Mouse (Mus musculus) limb, embryonic 13.5 days (tissue): Measurements from ENCODE around the gene Slc44a5. TPM values are rescaled to one million over a fixed set of nuclear protein-coding genes. Genes with fewer than 3 reads are reported as not detected.

Experiments
- ATAC-seq: fragments of 200-750 bp; cut with Nextera tagmentation; 2 replicates; pipeline ENCODE4 v1.8.0; 2017; ENCODE audit warnings: low read depth, moderate number of reproducible peaks, moderate TSS enrichment; ENCODE audit not compliant: low FRiP score
- H3K27ac ChIP-seq: fragments of 300-500 bp; sonication (generic); 2 replicates; pipeline ENCODE4 v1.5.1; 2015; ENCODE audit warnings: inconsistent platforms, mild to moderate bottlenecking, moderate library complexity
- H3K27me3 ChIP-seq: fragments of 300-500 bp; sonication (generic); 2 replicates; pipeline ENCODE4 v1.6.1; 2015; ENCODE audit warnings: mild to moderate bottlenecking, inconsistent platforms
- H3K36me3 ChIP-seq: fragments of 300-500 bp; sonication (generic); 2 replicates; pipeline ENCODE4 v1.6.1; 2015; ENCODE audit warnings: inconsistent platforms, mild to moderate bottlenecking, moderate library complexity
- H3K4me1 ChIP-seq: fragments of 300-500 bp; sonication (generic); 2 replicates; pipeline ENCODE4 v1.6.1; 2015; ENCODE audit warnings: inconsistent platforms
- H3K4me2 ChIP-seq: fragments of 300-500 bp; sonication (generic); replicated peaks from 2 replicates; pipeline ENCODE4 v1.6.1; 2015; ENCODE audit warnings: inconsistent platforms, mild to moderate bottlenecking, moderate library complexity
- H3K4me3 ChIP-seq: fragments of 300-500 bp; sonication (generic); 2 replicates; pipeline ENCODE4 v1.5.1; 2015; ENCODE audit warnings: moderate library complexity, mild to moderate bottlenecking, inconsistent platforms
- H3K9ac ChIP-seq: fragments of 300-500 bp; sonication (generic); 2 replicates; pipeline ENCODE4 v1.6.1; 2015; ENCODE audit warnings: mild to moderate bottlenecking, inconsistent platforms
- H3K9me3 ChIP-seq: fragments of 300-500 bp; sonication (generic); 2 replicates; pipeline ENCODE4 v1.6.1; 2016; ENCODE audit warnings: inconsistent platforms
- WGBS: fragments of 180-500 bp; shearing (Covaris S2); methylation state at CpG from one replicate; pipeline ENCODE4 v1.1.7; 2015; 5-methylcytosine and 5-hydroxymethylcytosine counted together
- polyA plus RNA-seq: library from polyadenylated mRNA; unstranded; fragments of >200 nt; fragmentation: Nextera tagmentation; extraction: Ambion mirVana; gene quantifications from 2 replicates; pipeline ENCODE4 v1.2.1, GENCODE M21; 2015

Gene Slc44a5
- polyA plus RNA-seq, 1 experiment from 2014 or later, result 1.0 TPM

- H3K27ac ChIP-seq, result peak within 1 kb of the TSS; percentile 79
- peak; percentile 97 for ATAC-seq
- no peaks in the 10 kb centered on the region for H3K27me3 ChIP-seq
- H3K4me1 ChIP-seq, result peaks cover 16% of the 10 kb centered on the region
- peaks cover 9% of the 10 kb centered on the region for H3K36me3 ChIP-seq
- WGBS, result under 1% methylated on average over 41 of the region's 41 CpGs
- peak within 1 kb of the TSS; percentile 78 for H3K4me3 ChIP-seq
- no peaks in the 10 kb centered on the region for H3K9me3 ChIP-seq
- peak within 1 kb of the TSS; percentile 72 for H3K4me2 ChIP-seq
- H3K9ac ChIP-seq, result peak within 1 kb of the TSS; percentile 86
Measured at GRCm38 (mm10) chr3:153944335-153944990, 28.8 kb upstream of the Slc44a5 start, which contains the start of gene Acadm. Acadm (minus strand) TSS chr3:153944632.

- H3K4me1 ChIP-seq, result peaks cover 16% of the 10 kb centered on the region
- WGBS, result 77% methylated on average over 4 of the region's 4 CpGs
- H3K4me3 ChIP-seq, result no peak overlapping the region
- H3K27me3 ChIP-seq, result no peaks in the 10 kb centered on the region
- no peak overlapping the region for H3K4me2 ChIP-seq
- no peaks in the 10 kb centered on the region for H3K36me3 ChIP-seq
- no peak for ATAC-seq
- no peak overlapping the region for H3K27ac ChIP-seq
- no peak overlapping the region for H3K9ac ChIP-seq
- no peaks in the 10 kb centered on the region for H3K9me3 ChIP-seq
Measured at GRCm38 (mm10) chr3:153947271-153947670, 26.0 kb upstream of the Slc44a5 start.

GRCm38 (mm10) chr3:153948176-153948575 lies 25.1 kb upstream of the Slc44a5 start:
- Histone ChIP-seq H3K9me3 (no peaks in the 10 kb centered on the region), H3K4me2 (no peak overlapping the region), H3K27ac (no peak overlapping the region), H3K9ac (no peak overlapping the region), H3K36me3 (no peaks in the 10 kb centered on the region), H3K4me1 (peaks cover 7% of the 10 kb centered on the region), H3K4me3 (no peak overlapping the region), H3K27me3 (no peaks in the 10 kb centered on the region)
- WGBS, result 56% methylated on average over 2 of the region's 2 CpGs
- no peak for ATAC-seq

GRCm38 (mm10) chr3:153957916-153958315 lies 15.3 kb upstream of the Slc44a5 start:
- 80% methylated on average over 5 of the region's 5 CpGs for WGBS
- no peak for ATAC-seq
- H3K36me3 ChIP-seq, result no peaks in the 10 kb centered on the region
- H3K27me3 ChIP-seq, result no peaks in the 10 kb centered on the region
- no peak overlapping the region for H3K4me2 ChIP-seq
- H3K4me1 ChIP-seq, result no peaks in the 10 kb centered on the region
- no peak overlapping the region for H3K9ac ChIP-seq
- H3K27ac ChIP-seq, result no peak overlapping the region
- H3K9me3 ChIP-seq, result no peaks in the 10 kb centered on the region
- no peak overlapping the region for H3K4me3 ChIP-seq

- Histone ChIP-seq H3K9me3 (no peaks in the 10 kb centered on the region), H3K27ac (no peak overlapping the region), H3K4me1 (no peaks in the 10 kb centered on the region), H3K4me3 (no peak overlapping the region), H3K27me3 (no peaks in the 10 kb centered on the region), H3K36me3 (no peaks in the 10 kb centered on the region), H3K4me2 (no peak overlapping the region), H3K9ac (no peak overlapping the region)
- ATAC-seq, result no peak
- 100% methylated on average over 1 of the region's 1 CpGs for WGBS
Measured at GRCm38 (mm10) chr3:153959035-153959730, 14.1 kb upstream of the Slc44a5 start.

- 83% methylated on average over 9 of the region's 9 CpGs for WGBS
- H3K9me3 ChIP-seq, result no peaks in the 10 kb centered on the region
Measured at GRCm38 (mm10) chr3:153959731-153960207, 13.5 kb upstream of the Slc44a5 start.

GRCm38 (mm10) chr3:153960884-153961283 lies 12.4 kb upstream of the Slc44a5 start:
- Histone ChIP-seq H3K27ac (no peak overlapping the region), H3K27me3 (no peaks in the 10 kb centered on the region), H3K9me3 (no peaks in the 10 kb centered on the region), H3K4me2 (no peak overlapping the region), H3K9ac (no peak overlapping the region), H3K4me1 (no peaks in the 10 kb centered on the region), H3K4me3 (no peak overlapping the region), H3K36me3 (no peaks in the 10 kb centered on the region)
- 44% methylated on average over 2 of the region's 2 CpGs for WGBS
- no peak for ATAC-seq

More at GRCm38 (mm10) chr3:153959731-153960207, 13.5 kb upstream of the Slc44a5 start:
- no peak overlapping the region for H3K27ac ChIP-seq
- no peak overlapping the region for H3K4me2 ChIP-seq
- no peaks in the 10 kb centered on the region for H3K4me1 ChIP-seq
- H3K27me3 ChIP-seq, result no peaks in the 10 kb centered on the region
- H3K9ac ChIP-seq, result no peak overlapping the region
- ATAC-seq, result no peak
- no peak overlapping the region for H3K4me3 ChIP-seq
- no peaks in the 10 kb centered on the region for H3K36me3 ChIP-seq

GRCm38 (mm10) chr3:153961632-153962389 lies 11.4 kb upstream of the Slc44a5 start:
- Histone ChIP-seq H3K9ac (no peak overlapping the region), H3K4me2 (no peak overlapping the region), H3K27me3 (no peaks in the 10 kb centered on the region), H3K4me1 (no peaks in the 10 kb centered on the region), H3K4me3 (no peak overlapping the region), H3K9me3 (no peaks in the 10 kb centered on the region), H3K27ac (no peak overlapping the region), H3K36me3 (no peaks in the 10 kb centered on the region)
- WGBS, result 75% methylated on average over 6 of the region's 6 CpGs
- ATAC-seq, result no peak; the same call in 1 of the 2 replicates

- WGBS, result 78% methylated on average over 5 of the region's 5 CpGs
Measured at GRCm38 (mm10) chr3:153967447-153967846, 5.8 kb upstream of the Slc44a5 start.

GRCm38 (mm10) chr3:153968549-153968948 lies 4.7 kb upstream of the Slc44a5 start:
- Histone ChIP-seq H3K36me3 (no peaks in the 10 kb centered on the region), H3K4me3 (no peak overlapping the region), H3K4me2 (no peak overlapping the region), H3K27me3 (peaks cover 23% of the 10 kb centered on the region), H3K27ac (no peak overlapping the region), H3K9ac (no peak overlapping the region), H3K4me1 (peaks cover 1% of the 10 kb centered on the region; the same call in 1 of the 2 replicates), H3K9me3 (no peaks in the 10 kb centered on the region)
- 48% methylated on average over 4 of the region's 4 CpGs for WGBS
- ATAC-seq, result no peak

More at GRCm38 (mm10) chr3:153967447-153967846, 5.8 kb upstream of the Slc44a5 start:
- Histone ChIP-seq H3K4me3 (no peak overlapping the region), H3K4me1 (no peaks in the 10 kb centered on the region), H3K9me3 (no peaks in the 10 kb centered on the region), H3K27me3 (peaks cover 12% of the 10 kb centered on the region), H3K4me2 (no peak overlapping the region), H3K36me3 (no peaks in the 10 kb centered on the region), H3K27ac (no peak overlapping the region), H3K9ac (no peak overlapping the region)
- ATAC-seq, result no peak

GRCm38 (mm10) chr3:153969451-153969850 lies 3.8 kb upstream of the Slc44a5 start:
- Histone ChIP-seq H3K4me1 (peaks cover 10% of the 10 kb centered on the region), H3K36me3 (no peaks in the 10 kb centered on the region), H3K27me3 (peaks cover 32% of the 10 kb centered on the region), H3K4me2 (no peak overlapping the region), H3K27ac (no peak overlapping the region), H3K9me3 (no peaks in the 10 kb centered on the region), H3K4me3 (no peak overlapping the region), H3K9ac (no peak overlapping the region)
- 88% methylated on average over 4 of the region's 4 CpGs for WGBS
- ATAC-seq, result no peak
